Mouse (Mus musculus) liver, adult 2 months (tissue): ENCODE results near the gene Fndc3b.

Experiments
- CTCF ChIP-seq: fragments of 200-500 bp; IDR thresholded peaks from 2 replicates; pipeline ENCODE4 v1.5.1; 2011; ENCODE audit warnings: low read depth, low read length, control low read depth
- POLR2A ChIP-seq: fragments of 200-500 bp; IDR thresholded peaks from 2 replicates; pipeline ENCODE4 v1.6.1; 2011; ENCODE audit warnings: low read length, control low read depth; ENCODE audit not compliant: insufficient read depth; ENCODE audit errors: extremely low read depth

- TF ChIP-seq CTCF (no peak), POLR2A (no peak)
Observed at GRCm38 (mm10) chr3:27520391-27520790, 190.7 kb downstream of the Fndc3b start.
